Mouse (Mus musculus) granulocyte monocyte progenitor cell, adult 5-6 weeks (primary cell): ENCODE measurements at regions not wholly inside any gene's neighbourhood (a gene's known extent, or its start where the extent isn't known, plus 50 kb on each side); places are given as distances from the start of the nearest gene placed in this dataset.

Experiments used
- ATAC-seq: replicated peaks from 2 replicates; pipeline ENCODE4 v1.8.0; 2016; ENCODE audit warnings: mild to moderate bottlenecking, moderate TSS enrichment, inconsistent platforms; ENCODE audit not compliant: poor library complexity, severe bottlenecking

GRCm38 (mm10) chr1:61257561-61257960 lies 279.8 kb downstream of the Icos start:
- no peak for ATAC-seq

GRCm38 (mm10) chr1:61263466-61263865 lies 285.7 kb downstream of the Icos start:
- ATAC-seq: no peak

- ATAC-seq: no peak
Measured at GRCm38 (mm10) chr1:61265706-61266127, 288.0 kb downstream of the Icos start.

GRCm38 (mm10) chr1:61273843-61274242 lies 296.1 kb downstream of the Icos start:
- ATAC-seq: no peak

- no peak for ATAC-seq
Measured at GRCm38 (mm10) chr1:61274244-61274643, 296.5 kb downstream of the Icos start.

- no peak for ATAC-seq
Measured at GRCm38 (mm10) chr1:61277170-61277710, 299.5 kb downstream of the Icos start.

GRCm38 (mm10) chr1:61288185-61288584 lies 310.5 kb downstream of the Icos start:
- ATAC-seq: no peak

GRCm38 (mm10) chr1:61288946-61289345 lies 311.2 kb downstream of the Icos start:
- ATAC-seq: no peak

- no peak for ATAC-seq
Measured at GRCm38 (mm10) chr1:61289552-61289951, 311.8 kb downstream of the Icos start.

GRCm38 (mm10) chr1:61293106-61293505 lies 315.4 kb downstream of the Icos start:
- ATAC-seq: no peak

- ATAC-seq: no peak
Measured at GRCm38 (mm10) chr1:61295219-61295618, 317.5 kb downstream of the Icos start.

GRCm38 (mm10) chr1:61296831-61297230 lies 319.1 kb downstream of the Icos start:
- no peak for ATAC-seq

GRCm38 (mm10) chr1:61297361-61297760 lies 319.6 kb downstream of the Icos start:
- ATAC-seq: no peak

- no peak; the same call in 1 of the 2 replicates for ATAC-seq
Measured at GRCm38 (mm10) chr1:61298064-61298463, 320.3 kb downstream of the Icos start.

- no peak for ATAC-seq
Measured at GRCm38 (mm10) chr1:61298779-61299178, 321.1 kb downstream of the Icos start.

- no peak for ATAC-seq
Measured at GRCm38 (mm10) chr1:61300491-61300890, 322.8 kb downstream of the Icos start.

- no peak for ATAC-seq
Measured at GRCm38 (mm10) chr1:61301041-61302030, 323.6 kb downstream of the Icos start.

- ATAC-seq: no peak
Measured at GRCm38 (mm10) chr1:61302570-61303071, 324.9 kb downstream of the Icos start.

GRCm38 (mm10) chr1:61306296-61306695 lies 328.6 kb downstream of the Icos start:
- ATAC-seq: no peak

- ATAC-seq: no peak
Measured at GRCm38 (mm10) chr1:61309563-61309962, 329.1 kb upstream of the Pard3b start.

GRCm38 (mm10) chr1:61310063-61310760 lies 328.4 kb upstream of the Pard3b start:
- no peak for ATAC-seq
